Mouse (Mus musculus): ENCODE measurements around the gene Rbfox1. TPM values are rescaled to one million over a fixed set of nuclear protein-coding genes. Genes with fewer than 3 reads are reported as not detected.

Gene Rbfox1
- polyA plus RNA-seq, 1 experiment = 1.4 TPM

GRCm38 (mm10) chr16:5895564-5895963, 10.4 kb downstream of the Rbfox1 start:
- H3K27ac ChIP-seq (ENCODE audit: insufficient read depth, low read length) = no peak overlapping the region
- H3K4me3 ChIP-seq (ENCODE audit: insufficient read depth, low read length) = no peak overlapping the region
- no peaks in the 10 kb centered on the region for H3K4me1 ChIP-seq (ENCODE audit: control insufficient read depth, insufficient read depth, low read length)
- TF ChIP-seq CTCF (IDR thresholded peaks at IDR 0.05; ENCODE audit: borderline replicate concordance, insufficient read depth, low read length) = no peak
- TF ChIP-seq POLR2A (IDR thresholded peaks at IDR 0.05; ENCODE audit: low read depth, low read length) = no peak

GRCm38 (mm10) chr16:5898330-5898729, 13.2 kb downstream of the Rbfox1 start:
- H3K4me1 ChIP-seq (ENCODE audit: control insufficient read depth, insufficient read depth, low read length) = no peaks in the 10 kb centered on the region
- H3K4me3 ChIP-seq (ENCODE audit: insufficient read depth, low read length) = no peak overlapping the region
- TF ChIP-seq POLR2A (IDR thresholded peaks at IDR 0.05; ENCODE audit: low read depth, low read length) (no peak), CTCF (IDR thresholded peaks at IDR 0.05; ENCODE audit: borderline replicate concordance, insufficient read depth, low read length) (no peak)
- no peak overlapping the region for H3K27ac ChIP-seq (ENCODE audit: insufficient read depth, low read length)

- H3K4me1 ChIP-seq (ENCODE audit: control insufficient read depth, insufficient read depth, low read length) = no peaks in the 10 kb centered on the region
- H3K4me3 ChIP-seq (ENCODE audit: insufficient read depth, low read length) = no peak overlapping the region
- TF ChIP-seq CTCF (IDR thresholded peaks at IDR 0.05; ENCODE audit: borderline replicate concordance, insufficient read depth, low read length) (no peak), POLR2A (IDR thresholded peaks at IDR 0.05; ENCODE audit: low read depth, low read length) (no peak)
- no peak overlapping the region for H3K27ac ChIP-seq (ENCODE audit: insufficient read depth, low read length)
These were observed 25.6 kb downstream of the Rbfox1 start for GRCm38 (mm10) chr16:5910742-5911141.

GRCm38 (mm10) chr16:5911880-5912327, 26.7 kb downstream of the Rbfox1 start:
- H3K4me1 ChIP-seq (ENCODE audit: control insufficient read depth, insufficient read depth, low read length) = no peaks in the 10 kb centered on the region
- H3K4me3 ChIP-seq (ENCODE audit: insufficient read depth, low read length) = no peak overlapping the region
- TF ChIP-seq CTCF (IDR thresholded peaks at IDR 0.05; ENCODE audit: borderline replicate concordance, insufficient read depth, low read length) = no peak
- no peak for TF ChIP-seq POLR2A (IDR thresholded peaks at IDR 0.05; ENCODE audit: low read depth, low read length)
- no peak overlapping the region for H3K27ac ChIP-seq (ENCODE audit: insufficient read depth, low read length)

- Histone ChIP-seq H3K27ac (ENCODE audit: insufficient read depth, low read length) (no peak overlapping the region), H3K4me1 (ENCODE audit: control insufficient read depth, insufficient read depth, low read length) (no peaks in the 10 kb centered on the region)
These were observed 32.8 kb downstream of the Rbfox1 start for GRCm38 (mm10) chr16:5917937-5918336.

GRCm38 (mm10) chr16:5926986-5927385, 41.8 kb downstream of the Rbfox1 start:
- H3K27ac ChIP-seq (ENCODE audit: insufficient read depth, low read length) = no peak overlapping the region
- no peaks in the 10 kb centered on the region for H3K4me1 ChIP-seq (ENCODE audit: control insufficient read depth, insufficient read depth, low read length)
- TF ChIP-seq POLR2A (IDR thresholded peaks at IDR 0.05; ENCODE audit: low read depth, low read length) = no peak
- no peak for TF ChIP-seq CTCF (IDR thresholded peaks at IDR 0.05; ENCODE audit: borderline replicate concordance, insufficient read depth, low read length)
- H3K4me3 ChIP-seq (ENCODE audit: insufficient read depth, low read length) = no peak overlapping the region

More at GRCm38 (mm10) chr16:5917937-5918336, 32.8 kb downstream of the Rbfox1 start:
- TF ChIP-seq POLR2A (IDR thresholded peaks at IDR 0.05; ENCODE audit: low read depth, low read length) (no peak), CTCF (IDR thresholded peaks at IDR 0.05; ENCODE audit: borderline replicate concordance, insufficient read depth, low read length) (no peak)
- no peak overlapping the region for H3K4me3 ChIP-seq (ENCODE audit: insufficient read depth, low read length)

GRCm38 (mm10) chr16:5931680-5932079, 46.5 kb downstream of the Rbfox1 start:
- no peak overlapping the region for H3K27ac ChIP-seq (ENCODE audit: insufficient read depth, low read length)
- no peaks in the 10 kb centered on the region for H3K4me1 ChIP-seq (ENCODE audit: control insufficient read depth, insufficient read depth, low read length)
- TF ChIP-seq CTCF (IDR thresholded peaks at IDR 0.05; ENCODE audit: borderline replicate concordance, insufficient read depth, low read length) (0 out of 2 replicates have a peak, but pooled peaks have one; percentile 2), POLR2A (IDR thresholded peaks at IDR 0.05; ENCODE audit: low read depth, low read length) (no peak)
- H3K4me3 ChIP-seq (ENCODE audit: insufficient read depth, low read length) = no peak overlapping the region

- Histone ChIP-seq H3K4me1 (ENCODE audit: control insufficient read depth, insufficient read depth, low read length) (no peaks in the 10 kb centered on the region), H3K4me3 (ENCODE audit: insufficient read depth, low read length) (no peak overlapping the region), H3K27ac (ENCODE audit: insufficient read depth, low read length) (no peak overlapping the region)
- no peak for TF ChIP-seq CTCF (IDR thresholded peaks at IDR 0.05; ENCODE audit: borderline replicate concordance, insufficient read depth, low read length)
- no peak for TF ChIP-seq POLR2A (IDR thresholded peaks at IDR 0.05; ENCODE audit: low read depth, low read length)
These were observed 54.9 kb downstream of the Rbfox1 start for GRCm38 (mm10) chr16:5940016-5940415.

- Histone ChIP-seq H3K27ac (ENCODE audit: insufficient read depth, low read length) (no peak overlapping the region), H3K4me3 (ENCODE audit: insufficient read depth, low read length) (no peak overlapping the region), H3K4me1 (ENCODE audit: control insufficient read depth, insufficient read depth, low read length) (no peaks in the 10 kb centered on the region)
- TF ChIP-seq CTCF (IDR thresholded peaks at IDR 0.05; ENCODE audit: borderline replicate concordance, insufficient read depth, low read length) = no peak
- no peak for TF ChIP-seq POLR2A (IDR thresholded peaks at IDR 0.05; ENCODE audit: low read depth, low read length)
These were observed 60.5 kb downstream of the Rbfox1 start for GRCm38 (mm10) chr16:5945682-5946081.

GRCm38 (mm10) chr16:5953106-5953505, 68.0 kb downstream of the Rbfox1 start:
- Histone ChIP-seq H3K4me3 (ENCODE audit: insufficient read depth, low read length) (no peak overlapping the region), H3K4me1 (ENCODE audit: control insufficient read depth, insufficient read depth, low read length) (no peaks in the 10 kb centered on the region), H3K27ac (ENCODE audit: insufficient read depth, low read length) (no peak overlapping the region)
- TF ChIP-seq CTCF (IDR thresholded peaks at IDR 0.05; ENCODE audit: borderline replicate concordance, insufficient read depth, low read length) (no peak), POLR2A (IDR thresholded peaks at IDR 0.05; ENCODE audit: low read depth, low read length) (no peak)

GRCm38 (mm10) chr16:5957418-5957817, 72.3 kb downstream of the Rbfox1 start:
- no peaks in the 10 kb centered on the region for H3K4me1 ChIP-seq (ENCODE audit: control insufficient read depth, insufficient read depth, low read length)
- TF ChIP-seq CTCF (IDR thresholded peaks at IDR 0.05; ENCODE audit: borderline replicate concordance, insufficient read depth, low read length) = no peak
- no peak for TF ChIP-seq POLR2A (IDR thresholded peaks at IDR 0.05; ENCODE audit: low read depth, low read length)
- no peak overlapping the region for H3K27ac ChIP-seq (ENCODE audit: insufficient read depth, low read length)
- H3K4me3 ChIP-seq (ENCODE audit: insufficient read depth, low read length) = no peak overlapping the region
